Mouse (Mus musculus): Measurements from ENCODE around the gene Dusp13.

Gene Dusp13

DNA sequence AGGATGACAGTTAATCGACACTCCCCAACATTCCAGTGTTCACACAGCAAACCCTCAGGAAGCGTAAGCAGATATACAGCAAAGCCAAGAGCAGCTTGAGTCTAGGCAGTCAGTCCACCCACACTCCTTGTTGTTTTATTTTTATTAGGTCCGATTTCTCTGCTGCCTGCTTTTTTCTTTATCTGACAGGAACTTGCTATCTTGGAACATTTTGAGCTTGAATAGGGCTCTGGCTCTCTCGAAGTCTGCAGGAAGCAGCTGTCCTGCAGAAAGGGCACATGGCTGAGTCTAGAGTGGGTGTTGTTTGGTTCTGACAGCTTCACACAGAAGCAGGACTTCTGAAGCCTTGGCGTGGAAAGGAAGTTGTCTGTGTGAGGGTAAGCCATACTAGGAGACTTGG, 47.7 kb downstream of the Dusp13 start:
- DNase-seq (ENCODE audit: low spot score in 2 of 2): no peak

DNA sequence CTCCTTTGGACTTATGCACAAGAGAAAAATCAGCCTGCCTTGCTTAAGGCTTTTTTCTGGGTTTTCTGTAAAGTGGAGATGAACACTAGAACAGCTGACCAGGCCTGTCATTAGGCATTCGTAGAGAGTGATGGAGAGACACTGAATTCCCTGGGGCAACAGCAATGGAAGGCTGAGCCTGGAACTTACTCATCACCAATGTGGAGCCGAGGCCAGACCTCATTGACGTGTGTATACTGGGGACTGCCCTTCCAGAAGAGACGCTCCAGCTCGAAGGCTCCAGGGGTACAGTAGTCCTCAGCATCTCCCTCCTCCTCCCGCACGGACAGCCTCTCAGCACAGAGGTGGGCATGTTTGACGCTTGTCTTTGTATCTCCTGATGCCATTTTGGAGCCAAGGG, 48.3 kb downstream of the Dusp13 start:
- DNase-seq (ENCODE audit: low spot score in 2 of 2): no peak

DNA sequence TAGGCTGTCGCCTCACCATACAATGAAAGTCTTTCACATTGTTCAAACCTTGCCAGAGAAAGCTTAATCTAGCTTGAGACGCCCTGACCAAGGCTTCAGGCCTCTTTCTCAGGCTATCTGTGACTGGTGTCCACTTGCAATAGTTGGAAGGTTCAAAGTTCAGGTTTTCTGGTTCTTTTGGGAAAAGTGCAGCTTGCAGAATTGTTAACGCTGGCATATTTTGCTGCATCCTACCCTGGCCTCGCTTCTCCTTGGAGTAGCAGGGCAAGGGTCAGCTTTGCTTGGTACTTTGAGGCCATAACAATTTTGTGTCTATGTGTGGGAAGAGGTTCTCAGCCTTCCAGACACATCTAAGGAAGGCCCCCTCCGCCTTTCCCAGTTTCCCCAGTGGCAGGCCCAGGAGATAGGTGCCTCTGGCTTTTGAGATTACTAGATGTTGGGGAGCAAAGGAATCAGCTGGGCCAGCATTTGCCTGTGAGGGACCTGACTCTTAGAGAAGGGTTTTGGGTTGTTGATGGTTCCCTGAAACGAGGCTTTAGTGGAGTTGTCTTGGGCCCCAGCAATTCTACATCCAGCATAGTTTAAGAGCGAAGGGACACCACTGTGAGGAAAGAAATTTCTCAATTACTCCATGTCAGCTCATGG, 54.7 kb downstream of the Dusp13 start:
- DNase-seq (ENCODE audit: low spot score in 2 of 2): no peak

DNA sequence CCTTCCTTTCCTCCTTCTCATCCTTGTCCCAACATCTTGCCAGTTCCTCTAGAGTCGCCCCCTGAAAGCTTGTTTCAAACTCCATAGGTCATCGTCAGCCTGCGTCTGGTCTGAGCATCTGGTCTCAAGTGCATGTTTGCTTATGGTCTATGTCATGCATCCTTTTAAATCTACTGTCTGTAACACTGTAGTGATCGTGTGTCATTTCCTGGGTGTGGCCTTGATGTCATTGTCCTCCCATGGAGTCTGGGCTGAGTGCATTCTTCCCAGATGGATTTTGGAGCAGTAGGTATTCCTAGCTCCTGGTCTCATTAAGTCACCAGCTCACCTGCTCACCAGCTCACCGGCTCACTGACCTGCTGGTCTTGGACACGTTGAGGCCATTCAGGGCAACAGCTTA, 56.0 kb downstream of the Dusp13 start:
- DNase-seq (ENCODE audit: low spot score in 2 of 2): no peak

DNA sequence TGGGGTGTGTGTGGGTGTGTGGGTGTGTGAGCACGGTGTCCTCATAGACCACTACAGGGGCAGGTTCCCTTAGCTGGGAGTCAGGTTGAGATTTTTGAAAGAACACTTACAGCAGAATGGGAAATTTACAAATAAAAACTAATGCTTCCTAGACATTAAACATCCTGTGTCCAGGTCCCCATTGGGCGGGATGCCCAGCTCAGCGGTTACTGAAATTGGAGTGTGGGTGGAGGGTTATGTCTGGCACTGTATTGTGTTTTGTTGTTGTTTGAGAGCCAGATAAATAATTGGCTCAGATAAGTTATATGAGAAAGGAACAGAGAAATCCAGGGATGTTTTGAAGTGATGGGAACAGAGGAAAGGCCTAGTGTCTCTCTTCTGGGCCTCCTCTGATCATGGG, 59.9 kb downstream of the Dusp13 start:
- DNase-seq (ENCODE audit: low spot score in 2 of 2): no peak

DNA sequence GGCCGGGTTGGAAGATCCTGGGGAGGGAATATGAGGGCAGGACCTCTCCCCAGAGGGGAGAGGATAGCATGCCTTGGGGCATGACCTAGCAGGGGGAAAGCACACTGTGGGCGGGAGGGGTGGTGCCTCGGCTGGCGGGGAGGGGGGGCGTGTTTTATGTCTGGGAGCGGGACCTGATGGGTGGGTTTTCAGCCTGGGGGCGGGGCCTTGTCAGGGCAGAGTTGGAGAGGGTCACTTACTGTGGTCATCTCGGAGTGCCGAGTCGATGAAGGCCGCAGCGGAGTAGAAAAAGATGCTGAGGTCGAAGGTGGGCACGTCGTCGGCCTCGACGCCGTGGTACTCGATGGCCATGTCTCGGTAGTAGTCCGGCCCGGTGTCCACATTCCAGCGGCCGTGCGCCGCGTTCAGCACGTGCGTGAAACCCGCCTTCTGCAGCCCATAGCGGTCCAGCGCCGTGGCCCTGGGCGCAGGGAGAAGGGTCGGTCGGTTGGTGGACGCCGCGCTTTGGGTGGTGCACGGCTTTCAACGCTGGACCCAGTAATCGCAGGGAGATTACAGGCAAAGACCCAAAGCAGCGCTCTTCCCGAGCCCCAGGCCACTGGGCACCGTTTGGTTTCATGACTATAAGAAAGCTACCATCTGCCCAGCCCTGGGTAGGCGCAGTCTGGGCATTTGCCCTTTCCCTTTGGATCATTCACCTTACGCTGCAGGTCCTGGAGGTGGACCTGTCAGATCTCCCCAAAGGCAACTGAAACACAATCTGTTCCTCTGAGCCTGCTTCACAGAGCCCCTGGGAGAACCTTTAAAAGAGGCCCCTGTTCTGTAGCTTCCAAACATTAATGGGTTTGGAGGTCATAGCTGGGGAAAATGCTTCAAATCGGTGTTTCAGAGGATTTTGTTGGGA, 64.4 kb downstream of the Dusp13 start:
- DNase-seq (ENCODE audit: low spot score in 2 of 2): no peak

DNA sequence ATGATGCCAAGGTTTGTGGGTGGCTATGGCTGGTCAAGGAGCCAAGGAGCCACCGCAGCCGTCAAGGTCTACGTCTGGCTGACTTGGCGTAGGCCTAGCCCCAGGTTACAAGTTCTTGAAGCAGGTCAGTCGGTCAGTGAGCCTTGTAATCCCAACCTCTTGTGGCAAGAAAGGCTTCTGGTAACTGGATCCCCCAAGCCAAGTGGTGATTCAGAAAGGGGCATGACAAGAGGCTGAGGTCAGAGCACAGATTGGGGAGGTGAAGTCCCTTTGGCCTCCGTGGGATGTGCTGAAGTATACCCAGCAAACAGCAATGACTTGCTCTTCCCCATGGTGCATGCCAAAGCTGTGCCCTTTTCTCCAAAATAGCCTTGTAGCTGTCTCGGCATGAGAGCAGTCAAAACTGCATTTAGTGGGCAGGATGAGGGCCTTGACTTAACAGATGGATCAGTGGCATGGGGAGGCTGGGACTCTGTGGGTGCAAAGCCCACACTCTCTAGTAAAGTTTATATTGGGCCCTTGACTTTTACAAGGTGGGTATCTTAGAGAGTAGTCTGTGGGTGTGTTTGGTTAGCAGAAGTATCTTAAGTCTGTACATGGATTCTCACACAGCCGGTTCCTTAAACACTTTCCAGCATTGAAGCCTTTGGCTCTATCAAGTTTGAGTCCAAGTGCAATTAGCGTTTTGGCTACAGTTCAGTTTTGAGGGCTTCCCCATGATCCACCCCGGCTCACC, 65.4 kb downstream of the Dusp13 start:
- DNase-seq (ENCODE audit: low spot score in 2 of 2): no peak

DNA sequence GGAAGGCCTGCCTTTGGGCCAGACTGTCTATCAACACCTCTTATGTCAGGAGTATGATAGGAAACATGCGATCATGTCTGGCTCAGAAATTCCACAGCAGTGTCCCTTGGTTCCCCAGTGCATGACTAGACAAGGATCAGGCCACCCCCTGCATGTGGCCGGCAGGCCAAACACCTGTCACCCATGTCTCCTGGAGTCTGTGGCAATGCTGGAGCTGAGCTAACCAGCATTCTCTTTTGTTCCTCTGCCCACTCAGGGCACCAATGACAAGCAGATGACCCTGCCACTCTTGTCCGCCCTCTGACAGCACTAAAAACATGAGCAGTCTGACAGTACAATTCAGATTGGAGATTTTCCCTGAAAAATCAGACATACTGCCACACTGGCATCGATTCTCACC, 67.1 kb downstream of the Dusp13 start:
- DNase-seq (ENCODE audit: low spot score in 2 of 2): no peak
